Mouse (Mus musculus) embryonic facial prominence, embryonic 11.5 days (tissue): ENCODE results near the gene Dlat. TPM values are rescaled to one million over a fixed set of nuclear protein-coding genes. Genes with fewer than 3 reads are reported as not detected.
"Not testable (repeated sequence)": the region's sequence is repeated elsewhere in the genome, so short reads cannot be mapped to it uniquely, and the experiment has no call there.

ENCODE experiments used
- ATAC-seq: fragments of 200-750 bp; cut with Nextera tagmentation; replicated peaks from 2 replicates; pipeline ENCODE4 v1.8.0; 2017; ENCODE audit warnings: low read depth; ENCODE audit not compliant: insufficient number of reproducible peaks, low FRiP score, low TSS enrichment
- DNase-seq: peaks from one replicate; pipeline ENCODE4 v3.0.0-alpha.2; 2015; ENCODE audit warnings: low spot score
- H3K27ac ChIP-seq: fragments of 300-500 bp; sonication (generic); replicated peaks from 2 replicates; pipeline ENCODE4 v1.5.1; 2014; ENCODE audit warnings: mild to moderate bottlenecking, low read depth, low read length, control low read depth
- H3K27me3 ChIP-seq: fragments of 300-500 bp; sonication (generic); 2 replicates; pipeline ENCODE4 v1.6.1; 2014; ENCODE audit warnings: mild to moderate bottlenecking, low read length, moderate library complexity, mixed read lengths; ENCODE audit not compliant: control insufficient read depth, insufficient read depth
- H3K36me3 ChIP-seq: fragments of 300-500 bp; sonication (generic); replicated peaks from 2 replicates; pipeline ENCODE4 v1.6.1; 2014; ENCODE audit warnings: low read depth, mild to moderate bottlenecking, low read length, moderate library complexity, mixed read lengths; ENCODE audit not compliant: control insufficient read depth, insufficient read depth
- H3K4me1 ChIP-seq: fragments of 300-500 bp; sonication (generic); 2 replicates; pipeline ENCODE4 v1.6.1; 2014; ENCODE audit warnings: low read length, mixed read lengths; ENCODE audit not compliant: control insufficient read depth, insufficient read depth
- H3K4me2 ChIP-seq: fragments of 300-500 bp; sonication (generic); 2 replicates; pipeline ENCODE4 v1.6.1; 2014; ENCODE audit warnings: low read depth, mild to moderate bottlenecking, control low read depth, low read length, moderate library complexity
- H3K4me3 ChIP-seq: fragments of 300-500 bp; sonication (generic); 2 replicates; pipeline ENCODE4 v1.5.1; 2014; ENCODE audit warnings: low read depth, low read length, control low read depth
- H3K9ac ChIP-seq: fragments of 300-500 bp; sonication (generic); replicated peaks from 2 replicates; pipeline ENCODE4 v1.6.1; 2014; ENCODE audit warnings: mild to moderate bottlenecking, control low read depth, low read length
- H3K9me3 ChIP-seq: fragments of 300-500 bp; sonication (generic); replicated peaks from 2 replicates; pipeline ENCODE4 v1.6.1; 2016; ENCODE audit warnings: mild to moderate bottlenecking, low read length, inconsistent platforms, mixed read lengths; ENCODE audit not compliant: control insufficient read depth
- WGBS: fragments of 180-500 bp; shearing (Covaris S2); extraction: QIAGEN DNeasy Blood & Tissue Kit; methylation state at CpG from one replicate; pipeline ENCODE4 v1.1.7; 2014; 5-methylcytosine and 5-hydroxymethylcytosine counted together
- polyA plus RNA-seq: library from polyadenylated mRNA; unstranded; fragments of >200 nt; fragmentation: Nextera tagmentation; extraction: Ambion mirVana; gene quantifications from 2 replicates; pipeline ENCODE4 v1.2.1, GENCODE M21; 2014

The Dlat gene
- polyA plus RNA-seq, 1 experiment from 2014 or later = 65.6 TPM

GRCm38 (mm10) chr9:50650503-50650902 is 9.1 kb downstream of the Dlat start:
- WGBS = 92% methylated on average over 10 of the region's 10 CpGs
- no peak overlapping the region for H3K27ac ChIP-seq
- H3K9me3 ChIP-seq = no peaks in the 10 kb centered on the region
- peaks cover 12% of the 10 kb centered on the region for H3K36me3 ChIP-seq
- H3K9ac ChIP-seq = no peak overlapping the region
- no peak for DNase-seq
- H3K4me1 ChIP-seq = no peaks in the 10 kb centered on the region
- H3K4me3 ChIP-seq = no peak overlapping the region
- no peak for ATAC-seq
- H3K27me3 ChIP-seq = no peaks in the 10 kb centered on the region
- no peak overlapping the region for H3K4me2 ChIP-seq

- no peak for ATAC-seq
- H3K27ac ChIP-seq = no peak overlapping the region
- no peak overlapping the region for H3K4me3 ChIP-seq
- DNase-seq = no peak
- H3K9me3 ChIP-seq = no peaks in the 10 kb centered on the region
- no peaks in the 10 kb centered on the region for H3K4me1 ChIP-seq
- WGBS = 66% methylated on average over 10 of the region's 10 CpGs
- H3K36me3 ChIP-seq = peaks cover 18% of the 10 kb centered on the region
- no peak overlapping the region for H3K9ac ChIP-seq
- no peak overlapping the region for H3K4me2 ChIP-seq
- H3K27me3 ChIP-seq = no peaks in the 10 kb centered on the region
Measured at GRCm38 (mm10) chr9:50646826-50647370, 12.7 kb downstream of the Dlat start.

GRCm38 (mm10) chr9:50634270-50634669 is 25.3 kb downstream of the Dlat start:
- H3K4me1 ChIP-seq = no peaks in the 10 kb centered on the region
- WGBS = 94% methylated on average over 11 of the region's 11 CpGs
- ATAC-seq = no peak

GRCm38 (mm10) chr9:50633059-50633458 is 26.5 kb downstream of the Dlat start:
- Histone ChIP-seq H3K9me3 (no peaks in the 10 kb centered on the region), H3K9ac (no peak overlapping the region), H3K4me1 (no peaks in the 10 kb centered on the region), H3K4me3 (no peak overlapping the region), H3K4me2 (no peak overlapping the region), H3K27me3 (no peaks in the 10 kb centered on the region), H3K27ac (no peak overlapping the region), H3K36me3 (peaks cover 2% of the 10 kb centered on the region; the same call in 1 of the 2 replicates)
- ATAC-seq (no peak), DNase-seq (peak; percentile 30)
- 60% methylated on average over 2 of the region's 2 CpGs for WGBS

More at GRCm38 (mm10) chr9:50634270-50634669, 25.3 kb downstream of the Dlat start:
- Histone ChIP-seq H3K9ac (no peak overlapping the region), H3K27me3 (no peaks in the 10 kb centered on the region), H3K9me3 (no peaks in the 10 kb centered on the region), H3K27ac (no peak overlapping the region), H3K4me3 (no peak overlapping the region), H3K36me3 (peaks cover 2% of the 10 kb centered on the region), H3K4me2 (no peak overlapping the region)
- DNase-seq = no peak

GRCm38 (mm10) chr9:50632016-50632688 is 27.4 kb downstream of the Dlat start:
- Histone ChIP-seq H3K4me2 (no peak overlapping the region), H3K4me1 (no peaks in the 10 kb centered on the region), H3K27ac (no peak overlapping the region), H3K9ac (no peak overlapping the region), H3K36me3 (peaks cover 2% of the 10 kb centered on the region; the same call in 1 of the 2 replicates), H3K27me3 (no peaks in the 10 kb centered on the region), H3K4me3 (no peak overlapping the region), H3K9me3 (no peaks in the 10 kb centered on the region)
- no peak for DNase-seq
- 86% methylated on average over 6 of the region's 6 CpGs for WGBS
- no peak for ATAC-seq

GRCm38 (mm10) chr9:50630903-50631302 is 28.7 kb downstream of the Dlat start:
- H3K9me3 ChIP-seq, H3K36me3 ChIP-seq, H3K4me1 ChIP-seq, H3K27me3 ChIP-seq, DNase-seq, H3K4me3 ChIP-seq, H3K4me2 ChIP-seq, H3K9ac ChIP-seq, H3K27ac ChIP-seq, ATAC-seq: not testable (repeated sequence)
- 89% methylated on average over 6 of the region's 8 CpGs for WGBS

GRCm38 (mm10) chr9:50617794-50618330 is 41.7 kb downstream of the Dlat start:
- Histone ChIP-seq H3K9me3 (no peaks in the 10 kb centered on the region), H3K4me1 (no peaks in the 10 kb centered on the region; the same call in 1 of the 2 replicates), H3K9ac (no peak overlapping the region), H3K4me3 (no peak overlapping the region), H3K36me3 (no peaks in the 10 kb centered on the region; the same call in 1 of the 2 replicates), H3K27ac (no peak overlapping the region), H3K4me2 (no peak overlapping the region), H3K27me3 (no peaks in the 10 kb centered on the region)
- no peak for ATAC-seq
- 64% methylated on average over 9 of the region's 9 CpGs for WGBS
- no peak for DNase-seq
